Mouse (Mus musculus) left cerebral cortex, postnatal 25 days (tissue): ENCODE data around the gene Rad17. TPM values are rescaled to one million over a fixed set of nuclear protein-coding genes. Genes with fewer than 3 reads are reported as not detected.
A peak's percentile ranks its signal among the peaks of the same experiment; 100 is the strongest.

Experiments
- DNase-seq, 2 experiments: peaks; one replicate each; pipeline ENCODE4 v3.0.0; 2022; ENCODE audit warnings: low spot score in 2 of 2, mixed read lengths in 1 of 2
- intact Hi-C: fragments of 180-260 bp; cut with DNase I; formaldehyde crosslinking; loops from one replicate; pipeline ENCODE4 v1.15.1; 2025
- total RNA-seq, 2 experiments: library from RNA; stranded (reverse); gene quantifications; 2 replicates each; pipeline ENCODE4 v1.2.3; 2021

Rad17 gene
- 10 to 100 TPM; 14.2 to 15.5 TPM for total RNA-seq

DNA sequence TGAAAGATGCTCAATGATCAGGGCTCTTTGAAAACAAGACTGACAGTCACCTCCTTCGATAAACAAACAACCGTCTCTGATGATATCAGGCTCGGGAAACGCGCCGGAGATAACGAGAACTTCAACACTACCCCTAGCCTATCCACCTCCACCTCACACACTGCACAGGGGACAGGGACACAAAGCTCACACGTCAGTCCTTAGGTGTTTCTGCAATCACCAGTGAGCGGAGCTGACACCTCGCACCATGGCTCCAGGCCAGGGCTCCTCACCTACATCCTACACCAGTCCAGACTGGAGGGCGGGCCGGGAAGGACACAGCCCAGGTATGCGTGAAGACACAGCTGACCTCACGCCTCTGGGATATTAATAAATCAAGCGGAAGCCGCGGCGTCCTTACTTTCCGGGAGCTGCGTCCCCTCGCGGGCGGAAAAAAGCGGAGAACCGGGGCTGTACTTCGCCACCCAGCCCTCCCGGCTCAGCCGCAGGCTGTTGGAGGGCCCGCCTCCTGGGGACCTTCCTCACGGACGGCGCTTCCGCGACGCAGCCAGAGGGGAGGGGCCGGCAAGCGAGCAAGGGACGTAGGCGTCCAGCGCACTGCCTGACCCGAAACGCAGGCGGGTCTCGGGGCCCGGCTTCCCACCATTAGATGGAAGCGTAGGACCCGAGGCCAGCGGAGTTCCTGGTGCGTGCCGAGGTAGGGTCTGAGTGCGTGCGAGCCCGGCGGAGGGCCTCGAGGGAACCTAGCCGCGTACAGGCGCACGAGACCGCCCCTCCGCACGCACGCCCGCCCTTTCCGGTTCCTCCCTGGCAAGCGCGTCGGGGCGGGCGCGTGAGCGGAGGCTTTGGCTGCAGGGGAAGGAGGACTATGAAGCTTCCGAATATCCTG is at the start of gene Rad17, which contains the start of gene Ak6:
Gene Rad17, minus strand, starts transcription at position 502 of the 889 bp plus-strand sequence.
Gene Ak6, plus strand, starts transcription at position 430 of the 889 bp plus-strand sequence.
- DNase-seq = peak; percentile 95 to 96
- intact Hi-C loops = loop anchor here (2.0 to 5.0 kb wide), 2 partner anchors 80 to 543 kb away; partner anchors contain the start of genes Cdk7 and Serf1

DNA sequence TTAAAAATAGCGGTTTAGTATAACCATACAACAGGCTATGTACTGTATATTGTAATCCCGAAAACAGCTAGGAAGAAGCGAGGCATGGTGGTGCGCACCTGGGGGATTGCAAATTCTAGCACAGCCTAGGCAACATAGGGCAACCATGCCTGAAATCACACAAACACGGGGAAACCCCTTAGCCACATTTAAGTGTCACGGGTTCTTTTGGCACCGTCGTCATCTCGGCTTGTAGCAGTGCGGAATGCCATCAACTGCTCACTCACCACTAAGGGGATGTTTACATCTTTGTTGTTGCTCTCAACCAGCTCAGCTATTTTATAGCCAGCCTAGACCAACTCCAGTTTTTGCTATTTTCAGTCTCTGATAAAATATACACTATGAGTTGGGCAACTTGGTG is 48.0 kb upstream of the Rad17 start:
- intact Hi-C loops = no loop called here
- no peak for DNase-seq

DNA sequence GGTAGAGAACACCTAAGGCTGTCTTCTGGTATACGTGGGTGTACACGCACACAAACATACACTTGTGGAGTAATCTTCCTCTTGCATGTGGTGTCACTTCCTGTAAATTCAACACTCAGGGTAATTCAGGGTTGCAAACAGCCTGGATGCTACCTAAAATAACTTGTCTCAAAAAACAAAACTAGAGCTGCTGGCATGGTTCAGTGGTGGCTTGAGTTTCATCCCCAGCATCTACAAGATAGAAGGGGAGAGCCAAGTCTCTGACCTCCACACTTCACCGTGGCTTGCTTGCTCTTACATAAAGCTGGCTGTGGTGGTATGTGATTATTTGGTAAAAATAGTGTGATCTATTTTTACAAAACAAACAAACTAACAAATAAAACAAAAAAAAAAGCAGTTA is 46.7 kb upstream of the Rad17 start:
- DNase-seq = no peak
- intact Hi-C loops = no loop called here

DNA sequence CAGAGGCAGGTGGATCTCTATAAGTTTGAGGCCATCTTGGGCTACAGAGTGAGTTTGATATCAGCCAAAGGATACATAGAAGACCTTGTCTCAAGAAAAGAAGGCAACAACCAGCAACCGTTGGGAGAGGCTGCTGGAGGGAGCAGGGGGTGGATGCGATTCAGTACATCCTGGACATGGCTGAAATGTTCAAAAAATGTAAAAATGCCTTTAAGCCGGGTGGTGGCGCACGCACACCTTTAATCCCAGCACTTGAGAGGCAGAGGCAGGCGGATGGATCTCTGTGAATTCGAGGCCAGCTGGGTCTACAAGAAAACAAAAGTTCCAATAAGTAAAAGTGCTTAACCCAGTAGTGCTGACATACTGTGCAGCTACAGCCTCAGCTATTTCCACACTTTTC is 36.7 kb upstream of the Rad17 start:
- no peak for DNase-seq
- intact Hi-C loops = no loop called here

DNA sequence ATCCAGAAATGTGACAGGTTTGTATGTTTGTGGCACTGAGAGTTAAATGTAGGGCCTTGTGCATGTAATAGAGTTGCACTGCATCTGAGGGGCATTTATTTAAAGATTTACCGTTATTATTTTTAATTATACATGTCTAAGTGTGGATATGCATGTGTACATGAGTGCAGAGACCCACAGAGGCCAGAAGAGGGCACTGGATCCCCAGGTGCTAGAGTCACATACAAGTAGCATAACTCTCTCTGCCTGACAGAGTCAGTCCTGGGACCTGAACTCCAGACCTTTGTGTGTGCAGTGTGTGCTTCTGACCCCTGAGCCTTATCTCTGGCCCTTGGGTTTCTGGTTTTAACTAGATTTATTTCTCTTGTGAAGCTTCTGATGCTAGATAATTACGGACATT is 33.5 kb upstream of the Rad17 start:
- no peak for DNase-seq
- intact Hi-C loops = no loop called here

DNA sequence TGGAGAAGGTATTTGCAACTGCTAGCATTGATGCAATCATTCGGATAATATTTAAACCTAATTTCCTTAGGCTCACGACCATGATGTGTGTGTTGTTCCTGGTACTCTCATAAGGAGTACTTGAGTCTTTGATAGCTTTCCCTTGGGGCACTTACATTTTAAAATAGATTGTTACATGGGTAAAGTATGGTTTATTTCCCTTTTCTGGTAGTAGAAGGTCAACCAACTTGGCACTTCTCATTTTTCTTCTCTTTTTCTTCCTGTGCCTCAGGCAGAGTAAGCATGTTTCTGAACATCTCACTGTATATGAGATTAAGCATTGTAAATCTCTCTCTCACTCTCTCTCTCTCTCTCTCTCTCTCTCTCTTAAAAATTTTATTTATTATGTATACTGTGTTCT is 32.0 kb upstream of the Rad17 start:
- intact Hi-C loops = no loop called here
- DNase-seq = no peak

DNA sequence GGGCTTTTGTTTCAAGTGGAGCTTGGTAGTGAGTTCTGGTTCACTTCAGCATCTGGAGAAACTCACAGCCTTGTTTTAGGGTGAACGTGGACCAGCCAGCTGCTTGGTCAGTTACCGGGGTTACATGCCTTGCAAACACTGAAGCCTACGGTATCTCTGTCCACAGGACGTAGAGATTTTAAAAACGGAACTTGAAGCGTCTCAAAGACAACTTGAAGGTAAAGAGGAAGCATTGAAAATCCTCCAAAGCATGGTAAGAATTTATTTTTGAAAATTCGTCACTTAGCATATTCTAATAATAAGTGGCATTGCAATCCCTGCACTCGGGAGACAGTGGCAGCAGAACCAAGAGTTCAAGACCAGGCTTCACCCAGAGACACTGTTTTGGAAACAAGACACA is 30.8 kb upstream of the Rad17 start:
- no peak for DNase-seq
- intact Hi-C loops = no loop called here

DNA sequence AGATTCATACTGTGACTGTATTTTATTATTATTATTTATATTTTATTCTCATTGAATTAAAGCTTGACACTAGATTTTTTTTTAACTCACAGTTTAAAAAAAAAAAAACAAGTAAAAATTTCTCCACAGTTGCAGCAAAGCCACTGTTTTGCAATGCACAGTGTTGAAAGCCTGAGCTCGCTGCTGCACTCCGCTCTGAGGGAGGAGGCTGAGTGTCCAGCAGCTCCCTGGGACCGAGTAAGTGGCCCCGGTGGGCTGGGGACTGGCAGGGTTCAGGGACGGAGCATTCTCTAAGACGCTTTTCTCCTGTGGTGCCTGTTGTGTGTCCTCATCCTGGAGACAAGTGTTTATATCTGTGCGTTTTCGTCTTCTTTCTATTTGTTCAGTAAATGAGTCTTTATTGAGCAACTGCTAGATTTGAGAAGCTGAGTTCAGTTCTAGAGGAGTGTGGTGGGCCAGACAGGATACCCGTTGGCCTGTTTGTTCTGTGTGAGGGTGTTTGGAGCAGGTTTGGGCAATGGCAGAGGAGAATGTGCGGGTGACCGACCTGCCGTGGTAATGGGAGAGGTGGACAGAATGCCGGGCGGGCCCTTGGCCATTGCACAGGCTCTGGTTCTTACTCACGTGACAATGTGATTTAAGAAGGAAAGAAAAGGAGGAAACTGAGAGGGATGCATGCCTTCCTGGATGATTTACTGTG is 25.2 kb upstream of the Rad17 start:
- DNase-seq = no peak
- intact Hi-C loops = no loop called here

DNA sequence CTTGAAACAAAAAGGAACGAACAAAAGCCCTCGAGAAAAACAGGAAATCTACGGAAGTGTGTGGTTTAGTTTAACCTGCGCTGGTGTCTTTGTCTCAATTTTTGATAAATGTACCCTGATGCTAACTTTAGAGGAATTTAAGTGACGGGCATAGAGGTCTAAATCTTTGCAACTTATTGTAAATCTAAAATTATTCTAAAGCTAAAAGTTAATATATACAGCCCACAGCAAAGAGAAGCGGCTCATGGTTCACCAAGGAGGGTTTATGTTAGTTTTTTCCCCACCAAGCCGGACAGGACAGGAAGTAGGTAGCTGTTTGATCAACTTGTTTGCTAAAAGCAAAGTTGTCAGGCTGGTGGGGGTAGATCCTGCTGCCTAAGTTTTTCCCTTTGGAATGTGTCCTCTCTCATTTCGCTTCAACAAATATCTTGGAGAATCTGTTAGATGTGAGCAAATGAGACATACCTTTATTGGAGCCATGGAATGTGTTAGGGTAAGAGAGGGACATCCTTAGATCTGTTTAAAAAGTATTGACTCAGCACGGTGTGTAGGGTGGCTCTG is 19.4 kb upstream of the Rad17 start:
- no peak for DNase-seq
- intact Hi-C loops = no loop called here

DNA sequence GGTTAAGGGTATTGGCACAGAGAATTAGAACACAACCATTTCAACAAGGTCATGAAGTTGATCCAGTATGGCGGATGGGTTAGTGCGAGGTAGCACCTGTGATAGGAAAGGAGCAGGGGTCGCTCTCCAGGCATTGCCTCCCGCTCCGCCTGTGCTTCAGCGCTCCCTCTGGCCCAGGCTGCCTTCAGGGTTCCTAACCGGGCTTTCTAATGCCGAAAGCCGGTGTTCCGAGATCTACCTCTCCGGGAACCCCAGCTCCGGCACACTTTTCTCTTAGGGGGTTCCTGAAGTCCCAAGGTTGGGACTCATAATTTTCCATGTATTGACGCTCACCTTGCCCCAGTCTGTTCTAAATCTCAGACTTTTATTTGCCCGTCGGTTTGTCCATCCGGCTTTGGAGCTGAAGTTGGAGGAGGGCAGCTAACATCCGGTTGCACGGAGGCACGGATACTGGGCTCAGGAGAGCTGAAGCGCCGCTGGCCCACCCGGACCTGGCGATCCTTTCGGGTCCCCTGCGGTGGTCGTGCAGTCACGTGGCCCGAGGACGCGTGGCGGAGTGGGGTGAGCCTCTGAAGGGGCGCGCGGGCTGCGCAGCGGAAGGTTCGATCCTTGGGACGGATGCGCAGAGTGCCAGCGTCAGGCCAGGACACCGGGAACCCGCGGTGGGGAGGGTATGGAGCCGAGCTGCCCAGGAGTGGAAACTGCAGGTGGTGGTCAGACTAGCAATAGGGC is 18.6 kb upstream of the Rad17 start, which contains the start of gene Ccdc125:
Gene Ccdc125, plus strand, starts transcription at position 427 of the 732 bp plus-strand sequence.
- no peak for DNase-seq
- intact Hi-C loops = no loop called here

DNA sequence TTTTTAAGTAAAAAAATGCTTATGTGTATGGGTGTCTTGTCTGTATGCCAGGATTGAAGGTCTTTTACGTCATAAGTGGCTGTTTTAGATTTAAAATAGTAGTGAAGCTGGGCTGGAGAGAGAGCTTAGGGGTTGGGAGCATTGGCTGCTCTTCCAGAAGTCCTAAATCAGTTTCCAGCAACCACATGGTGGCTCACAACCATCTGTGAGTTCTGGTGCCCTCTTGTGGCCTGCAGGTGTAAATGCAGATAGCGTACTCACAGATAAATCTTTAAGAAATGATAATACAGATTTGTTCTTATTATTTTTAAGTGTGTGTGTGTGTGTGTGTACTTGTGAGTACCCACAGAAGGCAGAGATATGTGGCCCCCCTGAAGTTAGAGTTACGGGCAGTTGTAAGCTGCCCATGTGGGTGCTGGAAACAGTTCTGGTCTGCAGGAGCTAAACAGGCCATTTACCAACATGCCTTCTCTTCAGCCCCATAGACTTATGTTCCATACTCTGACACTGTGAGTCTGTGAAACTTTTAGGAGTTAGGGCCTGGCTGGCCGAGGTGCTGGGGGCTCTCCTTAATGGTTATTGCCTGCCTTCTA is 9.1 kb upstream of the Rad17 start:
- intact Hi-C loops = no loop called here
- peak; percentile 59 to 61 for DNase-seq

DNA sequence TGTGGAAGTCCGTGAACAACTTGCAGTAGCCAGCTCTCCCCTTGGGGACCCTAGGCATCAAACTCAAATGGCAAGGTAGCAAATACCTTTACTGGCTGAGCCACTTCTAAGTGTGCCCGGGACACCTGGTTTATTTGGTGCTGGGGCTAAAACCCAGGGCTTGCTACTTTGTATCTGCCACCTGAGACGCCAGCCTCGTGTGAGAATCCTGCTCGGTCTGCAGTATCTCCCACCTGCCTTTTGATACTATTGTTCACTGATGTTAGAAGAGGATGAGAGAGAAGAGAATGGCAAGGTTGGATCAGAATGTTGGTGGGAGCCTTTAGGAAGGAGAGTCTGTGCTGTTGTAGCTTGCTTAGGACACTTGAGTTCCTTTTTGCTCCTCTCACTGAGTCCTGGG is 7.2 kb upstream of the Rad17 start:
- intact Hi-C loops = no loop called here
- DNase-seq = no peak

DNA sequence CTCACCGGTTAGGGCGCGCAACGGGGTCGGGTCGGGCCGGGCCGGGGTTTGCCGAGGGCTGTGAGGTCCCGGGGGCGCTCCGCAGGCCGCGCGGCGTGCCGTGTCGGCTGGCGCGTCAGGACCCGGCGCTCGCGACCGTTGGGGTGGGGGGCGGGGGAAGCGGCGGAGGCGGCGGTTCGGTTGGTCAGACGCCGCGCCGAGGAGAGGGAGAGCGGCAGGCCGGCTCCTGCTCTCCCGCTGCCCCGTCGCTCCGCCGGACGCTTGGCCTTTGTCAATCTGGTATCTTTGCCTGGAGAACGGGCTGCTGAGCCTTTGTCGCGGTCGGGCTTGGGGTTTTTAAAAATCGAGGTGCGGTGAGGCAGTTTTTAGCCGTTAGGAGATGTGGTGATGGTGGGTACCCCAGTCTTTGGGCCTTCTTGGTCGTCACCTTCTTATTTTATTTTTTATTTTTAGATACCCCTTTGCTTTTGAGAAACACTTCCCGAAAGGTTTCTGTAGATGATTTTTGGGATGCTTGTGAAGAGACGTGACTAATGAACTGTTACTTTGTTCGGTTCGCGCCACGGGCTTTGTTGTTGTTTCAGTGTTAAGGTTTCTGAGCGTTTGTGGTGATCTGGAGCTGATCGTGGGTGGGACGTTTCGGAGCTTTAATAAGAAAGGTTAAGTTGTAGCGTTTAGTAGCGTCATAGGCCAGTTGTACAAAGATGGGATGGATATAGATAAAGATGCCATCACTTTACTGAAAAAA is 762 bp upstream of the Rad17 start, which contains the start of gene Taf9:
Gene Taf9, plus strand, starts transcription at position 141 of the 748 bp plus-strand sequence.
- intact Hi-C loops = loop anchor here (2.0 to 5.0 kb wide), 2 partner anchors 79 to 544 kb away; partner anchors contain the start of genes Cdk7 and Serf1

DNA sequence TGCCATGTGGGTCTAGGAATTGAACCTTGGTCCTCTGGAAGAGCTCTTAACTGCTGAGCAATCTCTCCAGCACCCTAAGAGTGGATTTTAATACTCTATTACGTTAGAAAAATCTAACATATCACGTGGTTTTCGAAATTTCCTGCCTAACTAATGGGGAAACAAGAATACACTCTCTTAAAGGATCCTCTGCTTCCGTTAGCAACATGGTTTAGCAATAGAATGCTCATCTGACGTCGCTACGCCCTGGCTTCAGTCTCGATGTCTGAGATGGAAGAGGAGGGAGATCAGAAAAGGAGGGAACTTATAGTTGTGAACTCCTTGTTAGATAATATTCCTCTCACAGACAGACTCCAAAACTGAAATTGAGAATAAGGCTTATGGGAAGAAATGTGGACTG is 2.6 kb downstream of the Rad17 start:
- DNase-seq = no peak
- intact Hi-C loops = loop anchor here (10.0 kb wide), 1 partner anchor 167 kb away; no protein-coding TSS in a partner anchor

More for the DNA sequence above, 762 bp upstream of the Rad17 start, which contains the start of gene Taf9:
- peak in 1 of 2 experiments; percentile 3 for DNase-seq

DNA sequence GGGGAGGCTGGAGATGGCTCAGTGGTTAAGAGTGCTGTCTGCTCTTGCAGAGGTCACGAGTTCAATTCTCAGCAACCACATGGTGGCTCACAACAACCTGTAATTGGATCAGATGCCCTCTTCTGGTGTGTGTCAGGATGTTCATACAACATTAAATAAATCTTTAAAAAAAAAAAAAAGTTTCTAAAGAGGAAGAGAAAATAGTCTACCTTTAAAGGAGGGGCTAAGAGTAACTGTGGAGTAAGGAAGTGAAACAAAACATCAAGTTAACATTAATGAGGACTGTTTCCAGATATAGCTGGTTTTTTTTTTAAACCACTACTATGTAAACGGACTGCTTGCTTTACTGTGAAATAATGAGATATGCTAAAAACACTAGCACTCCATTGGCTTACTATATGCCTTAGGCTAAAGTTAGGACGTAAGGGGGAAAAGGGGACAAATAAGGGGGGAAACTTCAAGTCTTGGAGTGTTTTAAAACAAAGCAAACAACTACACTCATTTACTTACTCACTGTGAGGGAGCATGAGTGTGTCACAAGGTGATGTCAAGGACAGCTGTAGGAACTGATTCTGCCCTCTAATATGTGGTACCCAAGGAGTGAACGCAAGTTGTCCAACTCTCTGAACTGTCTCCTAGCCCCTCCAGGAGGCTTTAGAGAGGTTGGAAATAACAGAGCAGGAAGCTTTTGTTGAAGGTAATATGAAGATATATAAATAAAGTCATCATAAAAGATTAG is 8.2 kb downstream of the Rad17 start:
- intact Hi-C loops = loop anchor here (10.0 kb wide), 1 partner anchor 172 kb away; no protein-coding TSS in a partner anchor
- no peak for DNase-seq

DNA sequence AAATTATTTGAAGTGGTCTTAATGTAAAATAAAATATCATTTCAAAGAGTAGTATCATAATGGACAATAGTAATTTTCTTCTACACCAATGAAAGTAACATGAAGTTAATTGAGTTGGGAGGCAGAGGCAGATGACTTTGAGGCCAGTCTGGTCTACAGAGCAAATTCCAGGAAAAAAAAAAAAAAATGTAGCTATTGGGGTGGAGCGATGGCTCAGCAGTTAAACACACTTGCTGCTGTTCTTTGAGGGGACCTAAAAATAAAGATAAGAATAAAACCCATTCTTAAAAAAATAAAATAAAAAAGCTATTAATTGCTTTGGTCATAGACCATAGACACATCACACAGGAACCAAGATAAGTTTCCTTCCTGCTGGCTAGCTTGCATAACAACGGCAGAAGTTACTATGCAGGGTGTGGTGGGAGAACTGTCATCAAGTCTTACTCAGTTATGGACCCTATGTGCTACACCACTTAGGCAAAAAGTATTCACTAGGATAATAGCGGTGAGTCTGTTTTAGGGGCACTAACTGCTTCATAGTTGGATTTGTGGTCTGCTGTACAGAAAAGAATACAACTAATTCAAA is 16.7 kb downstream of the Rad17 start:
- no peak for DNase-seq
- intact Hi-C loops = loop anchor here (2.0 to 10.0 kb wide), 4 partner anchors 13 to 579 kb away; no protein-coding TSS in a partner anchor

DNA sequence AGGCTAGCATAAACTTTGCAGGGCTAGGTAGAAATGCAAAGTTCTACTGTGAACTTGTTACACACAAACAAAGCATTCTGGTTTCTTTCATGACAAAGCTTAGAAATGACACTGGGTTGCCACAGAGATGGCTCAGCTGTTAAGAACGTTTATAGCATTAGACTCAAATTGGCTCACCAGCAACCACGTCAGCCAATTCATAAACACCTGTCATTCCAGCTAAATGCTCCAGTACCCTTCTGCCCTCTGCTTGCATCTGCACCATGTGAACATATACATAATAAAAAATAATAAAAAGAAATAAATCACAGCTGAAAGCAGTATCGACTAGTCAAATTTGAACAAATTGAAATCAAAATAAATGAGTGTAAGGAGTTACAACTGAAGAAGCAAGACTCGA is 28.6 kb downstream of the Rad17 start:
- intact Hi-C loops = no loop called here
- no peak for DNase-seq
